Mouse (Mus musculus) layer of hippocampus, adult 8-10 months (tissue): ENCODE data around the gene Adck1. TPM values are rescaled to one million over a fixed set of nuclear protein-coding genes. Genes with fewer than 3 reads are reported as not detected.
"Not testable (repeated sequence)": the region's sequence is repeated elsewhere in the genome, so short reads cannot be mapped to it uniquely, and the experiment has no call there.

Experiments used
- DNase-seq, 2 experiments: peaks; one replicate each; pipeline ENCODE4 v3.0.0; 2022; ENCODE audit warnings: low spot score in 2 of 2
- total RNA-seq, 4 experiments: library from RNA; stranded (reverse); gene quantifications; 2 replicates each; pipeline ENCODE4 v1.2.4; 2022

The Adck1 gene
- total RNA-seq, 4 experiments from 2014 or later, result 35.2 to 40.0 (median 35.5) TPM

DNA sequence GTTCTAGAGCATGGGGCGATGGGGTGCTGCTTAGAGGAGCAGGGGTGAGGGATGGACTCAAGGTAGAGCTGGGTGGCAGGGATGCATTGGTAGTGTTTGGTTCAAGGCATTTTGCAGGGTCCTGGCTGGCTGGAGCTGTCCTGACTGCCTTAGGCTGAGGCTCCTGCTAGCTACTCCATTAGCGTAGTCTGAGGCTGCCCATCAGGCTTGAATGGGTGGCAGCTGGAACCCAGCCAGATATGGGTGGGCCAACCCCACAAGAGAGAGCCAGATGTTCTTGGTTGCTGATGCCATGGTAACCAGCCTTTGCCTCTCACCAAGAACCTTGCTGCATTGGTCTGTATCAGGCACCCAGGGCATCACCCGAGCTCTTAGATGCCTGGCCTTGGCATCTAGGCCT is 66.6 kb downstream of the Adck1 start:
- no peak for DNase-seq

DNA sequence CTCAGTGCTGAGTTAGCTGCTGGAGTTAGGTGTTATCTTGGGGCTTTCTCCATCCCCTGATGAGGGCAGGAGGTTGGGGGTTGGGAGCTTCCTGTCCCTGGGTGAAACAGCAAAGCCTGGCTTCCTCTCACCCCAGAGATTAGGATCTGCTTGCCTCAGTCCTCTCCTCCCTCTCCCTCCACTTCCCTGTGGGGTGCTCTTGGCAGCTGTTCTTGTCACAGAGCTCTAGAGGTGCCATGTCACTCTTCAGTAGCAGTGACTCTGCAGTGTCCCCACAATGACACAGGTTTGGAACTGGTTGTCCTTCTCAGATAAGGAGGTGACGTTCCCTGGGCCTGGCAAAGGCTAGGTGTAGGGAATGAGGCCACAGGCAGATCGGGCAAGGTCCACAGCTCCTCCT is 68.4 kb downstream of the Adck1 start:
- DNase-seq, result no peak

DNA sequence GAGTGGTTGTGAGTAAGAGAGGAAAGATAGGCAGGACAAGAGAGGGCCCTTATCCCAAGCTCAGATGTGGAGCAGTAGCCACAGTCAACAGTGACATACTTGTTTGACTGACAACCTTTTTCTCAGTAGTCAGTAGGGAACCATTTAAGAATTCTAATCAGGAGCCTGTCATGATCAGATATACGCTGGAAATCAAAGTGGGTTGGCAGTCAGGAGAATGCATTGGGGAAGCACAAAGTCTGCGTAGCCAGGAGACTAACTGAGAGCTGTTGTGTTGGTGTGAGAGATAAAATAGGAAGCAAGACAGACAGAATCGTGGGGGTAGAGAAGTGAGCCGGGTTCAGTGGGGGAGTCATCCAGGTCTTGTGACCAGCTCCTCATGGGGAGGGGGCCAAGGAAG is 71.9 kb downstream of the Adck1 start:
- DNase-seq, result no peak

DNA sequence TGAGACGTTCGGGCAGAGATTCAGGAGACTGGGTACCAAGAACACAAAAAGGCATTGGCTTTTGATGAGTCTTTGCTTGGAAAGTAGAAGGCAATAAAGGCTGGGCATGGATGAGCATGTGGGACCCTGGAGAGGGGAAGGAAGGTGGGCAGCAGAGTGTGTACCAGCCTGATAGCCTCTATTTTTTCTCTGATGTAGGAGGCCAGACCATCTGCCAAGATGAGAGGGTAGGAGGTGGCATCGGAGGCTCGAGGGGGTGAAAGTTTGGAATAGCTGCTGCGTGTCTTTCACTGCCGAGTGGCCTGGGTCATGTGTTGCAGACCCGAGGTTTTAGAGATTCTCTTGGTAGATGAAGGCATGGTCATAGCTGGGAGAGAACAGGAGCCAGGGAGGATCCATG is 72.8 kb downstream of the Adck1 start:
- no peak for DNase-seq

DNA sequence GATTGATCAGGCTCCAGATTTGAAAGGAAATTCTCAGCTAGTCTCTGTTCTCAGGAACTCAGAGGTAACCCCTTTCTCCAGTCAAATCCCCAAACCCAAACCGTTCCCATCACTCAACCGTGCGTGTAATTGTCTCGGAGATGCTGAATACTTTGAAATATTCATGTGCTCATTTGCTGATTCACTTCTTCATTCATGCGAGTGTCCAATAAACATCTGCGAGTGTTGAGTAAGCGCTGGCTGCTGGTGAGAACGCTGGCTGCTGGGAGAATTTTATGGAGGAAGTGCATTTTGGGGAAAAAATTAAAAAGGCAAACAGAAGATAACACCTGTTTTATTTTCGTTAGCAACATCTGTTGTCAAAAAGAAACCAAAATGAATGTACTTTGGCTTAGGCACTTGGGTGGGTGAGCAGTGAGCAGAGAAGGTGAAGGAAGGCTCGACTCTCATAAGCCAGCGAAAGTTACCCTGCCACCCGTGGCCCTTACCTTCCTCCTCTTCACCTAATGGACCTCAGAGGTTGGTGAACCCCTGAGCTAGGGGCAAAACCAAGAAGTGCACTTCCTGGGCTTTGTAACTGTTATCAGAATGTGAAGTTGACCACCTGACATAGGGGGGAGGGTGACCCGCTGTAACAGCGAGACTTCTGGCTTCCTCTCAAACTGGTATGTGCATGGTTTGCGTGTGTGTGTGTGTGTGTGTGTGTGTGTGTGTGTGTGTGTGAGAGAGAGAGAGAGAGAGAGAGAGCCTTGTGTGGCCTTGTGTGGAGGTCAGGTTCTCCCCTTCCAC is 76.8 kb downstream of the Adck1 start:
- no peak for DNase-seq

DNA sequence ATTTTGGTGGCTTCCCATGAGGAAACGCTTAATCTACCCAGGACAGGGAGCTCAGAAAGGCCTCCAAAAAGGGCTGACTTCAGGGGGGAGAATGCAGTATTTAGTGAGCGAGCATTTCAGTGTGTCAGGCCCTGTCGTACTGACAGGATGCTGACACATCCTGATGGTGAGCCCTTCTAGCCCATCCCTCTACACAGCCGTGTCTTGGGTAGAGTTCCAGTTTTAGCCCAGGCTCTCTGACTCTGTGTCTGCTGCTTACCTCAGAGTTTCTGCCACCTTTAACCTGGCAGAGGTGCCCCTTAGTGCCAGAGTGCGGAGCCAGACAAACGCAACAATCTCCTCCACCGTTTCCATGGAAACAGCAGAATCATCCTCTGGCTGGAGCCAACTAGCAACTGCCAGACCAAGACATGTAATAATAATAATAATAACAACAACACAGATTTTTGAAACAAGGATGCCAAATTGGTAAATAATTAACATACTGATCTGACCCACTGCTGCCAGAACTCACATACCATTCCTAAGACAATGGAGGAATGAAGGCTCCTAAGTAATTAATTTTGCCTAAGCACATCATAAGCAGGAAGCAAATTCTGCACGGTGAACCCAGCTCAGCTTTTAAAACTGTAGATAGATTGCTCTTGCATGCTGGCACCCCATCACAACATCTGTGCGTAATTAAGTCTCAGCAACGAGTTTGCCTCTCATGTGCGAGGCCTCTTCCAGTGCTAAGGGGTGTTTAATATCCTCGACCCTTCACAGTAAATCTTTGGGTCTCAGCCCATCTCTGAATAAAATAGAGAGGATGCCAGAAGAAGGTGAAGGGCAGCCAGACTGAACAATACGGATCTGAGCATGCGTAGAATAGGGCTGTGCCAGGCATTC is 81.8 kb downstream of the Adck1 start:
- DNase-seq, result no peak

DNA sequence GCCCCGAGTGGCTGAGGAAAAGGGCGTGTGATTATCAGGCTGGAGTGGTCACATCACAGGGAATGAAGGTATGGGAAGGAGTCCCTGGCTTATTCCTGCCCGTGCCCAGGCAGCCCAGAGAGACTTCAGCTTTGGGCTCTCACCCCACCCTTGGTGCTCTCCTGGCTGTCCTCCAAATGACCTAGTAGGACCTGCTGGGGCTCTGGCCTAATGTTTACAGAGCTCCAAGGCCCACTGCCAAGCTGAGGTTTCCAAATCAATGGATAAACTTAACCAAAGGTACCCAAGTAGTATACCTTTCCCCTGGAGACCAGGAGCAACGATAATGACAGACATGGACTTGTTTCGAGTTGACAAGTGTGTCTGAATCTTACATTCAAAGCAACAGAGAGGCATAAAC is 83.7 kb downstream of the Adck1 start:
- no peak for DNase-seq

DNA sequence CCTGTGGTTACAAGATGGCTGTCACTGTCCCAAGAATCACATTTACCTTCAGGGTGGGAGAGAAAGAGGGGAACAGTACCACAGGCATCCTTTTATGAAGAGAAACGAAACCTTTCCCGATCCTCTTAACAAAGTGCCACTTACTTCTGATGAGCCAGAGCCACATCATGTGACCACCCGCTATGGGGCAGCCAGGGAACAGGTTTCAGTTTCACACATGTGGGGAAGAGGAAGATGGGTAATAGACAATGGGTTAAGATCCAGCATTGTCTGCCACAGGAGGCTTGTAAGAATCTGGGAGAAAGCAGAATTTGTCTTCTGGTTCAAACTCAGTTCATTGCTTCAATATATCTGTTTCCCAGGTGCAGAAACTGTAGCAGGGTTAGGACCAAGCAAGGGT is 85.1 kb downstream of the Adck1 start:
- no peak for DNase-seq

DNA sequence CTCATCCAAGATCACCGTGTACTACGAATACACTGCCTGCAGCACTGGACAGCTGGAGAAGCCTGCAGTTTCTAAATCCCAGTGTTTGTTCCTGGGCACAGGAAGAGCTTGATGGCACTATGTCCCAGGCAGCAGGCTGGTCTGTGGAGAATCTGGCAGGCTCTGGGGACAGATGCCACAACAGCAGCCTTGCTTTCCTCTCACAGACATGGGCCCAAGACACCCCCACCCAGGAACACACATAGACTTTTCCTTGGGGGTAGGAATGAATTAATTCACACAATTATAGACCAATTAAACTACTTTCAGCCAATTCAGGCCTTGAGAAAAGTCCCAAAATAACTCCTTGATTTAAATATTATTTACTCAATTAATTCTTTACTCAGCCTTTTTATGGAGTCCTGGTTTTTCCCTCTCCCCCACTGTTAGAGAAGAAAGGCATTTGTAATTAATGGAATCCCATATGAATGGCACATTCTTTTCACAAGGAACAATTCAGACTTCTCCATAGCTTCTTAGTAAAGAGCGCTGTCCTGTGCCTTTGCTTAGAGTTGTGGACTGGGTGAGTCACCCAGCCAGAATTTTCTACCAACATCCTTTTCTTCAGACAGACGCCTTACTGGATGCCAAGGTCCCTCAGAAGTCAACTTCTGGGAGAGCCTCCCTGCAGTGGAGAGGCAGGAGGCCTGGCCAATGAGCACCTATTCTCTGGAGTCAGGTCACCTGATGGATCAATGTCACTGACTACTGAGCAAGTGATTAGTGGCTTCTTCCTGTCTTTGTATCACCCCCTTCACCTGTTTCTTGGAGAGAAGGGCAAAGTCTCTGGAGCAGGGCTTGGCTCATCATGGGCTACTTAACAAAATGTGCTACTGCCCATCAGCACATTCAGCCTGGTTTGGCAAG is 90.6 kb downstream of the Adck1 start:
- no peak for DNase-seq

DNA sequence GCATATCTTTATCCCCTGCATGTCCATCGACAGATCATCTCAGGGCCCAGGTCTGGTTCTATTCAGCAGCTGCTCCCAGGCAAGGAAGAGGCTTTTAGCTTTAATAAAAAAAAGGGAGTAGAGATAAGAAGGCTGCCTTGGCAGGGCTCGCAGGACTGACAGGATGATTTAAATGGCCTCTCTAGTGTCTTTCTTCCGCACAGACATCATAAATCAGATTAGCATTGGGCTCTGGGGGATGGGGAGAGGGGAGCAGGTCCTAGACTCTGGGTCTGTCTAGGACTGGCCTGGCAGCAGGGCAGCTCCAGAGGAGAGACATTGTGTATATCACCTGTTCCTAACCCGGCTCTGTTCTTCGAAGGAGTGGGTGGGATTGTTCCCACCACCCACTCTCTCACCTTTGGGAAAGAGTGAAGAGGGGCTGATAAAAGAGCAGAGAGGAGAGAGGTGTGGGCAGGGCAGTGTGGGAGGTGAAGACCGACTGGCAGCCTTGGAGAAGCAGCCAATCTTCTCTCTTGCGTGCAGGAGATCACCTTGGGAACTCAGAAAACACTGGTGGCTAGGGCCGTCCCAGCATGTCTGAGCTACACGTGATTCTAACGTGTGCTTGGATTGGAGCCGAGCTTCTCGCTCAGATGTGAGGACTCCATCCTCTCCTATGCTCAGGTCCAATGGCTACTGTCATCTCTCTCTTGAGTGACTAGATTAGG is 94.5 kb downstream of the Adck1 start:
- no peak for DNase-seq

DNA sequence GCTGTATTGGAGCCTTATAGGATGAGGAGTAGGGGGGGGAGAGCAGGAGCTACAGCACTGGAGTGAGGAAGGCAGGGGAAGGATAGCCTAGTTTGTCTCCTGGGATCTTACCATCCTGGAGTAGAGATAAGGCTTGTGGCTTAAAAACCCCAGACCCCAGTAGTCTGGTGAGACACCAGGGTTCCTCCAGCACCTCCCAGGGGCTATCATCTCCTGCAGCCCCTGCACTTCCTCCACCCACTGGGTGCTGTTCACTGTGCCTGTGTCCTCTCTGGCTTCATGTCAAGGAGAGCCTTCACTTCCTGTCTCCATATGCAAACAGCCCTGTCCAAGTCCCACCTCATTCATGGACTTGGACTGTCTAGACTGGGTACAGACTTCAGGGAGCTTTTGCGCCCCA is 96.7 kb downstream of the Adck1 start:
- DNase-seq, result no peak

DNA sequence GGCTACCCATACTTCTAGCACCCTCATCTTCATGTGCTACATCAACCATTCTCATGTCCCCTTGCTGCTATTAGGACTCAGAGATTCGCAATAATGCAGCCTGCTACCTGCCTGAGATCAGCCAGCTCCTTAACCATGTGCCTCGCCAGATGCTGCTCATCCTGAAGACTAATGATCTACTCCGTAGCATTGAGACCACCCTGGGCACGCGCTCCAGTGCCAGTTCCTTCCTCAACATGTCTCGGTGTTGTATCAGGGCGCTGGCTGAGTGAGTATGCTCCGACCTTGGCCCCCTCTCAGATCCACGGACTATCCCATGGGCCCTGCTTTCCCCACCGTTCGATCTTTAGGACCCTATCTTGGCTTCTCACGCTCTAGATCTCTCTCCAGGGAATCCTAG is 98.6 kb downstream of the Adck1 start:
- no peak for DNase-seq

DNA sequence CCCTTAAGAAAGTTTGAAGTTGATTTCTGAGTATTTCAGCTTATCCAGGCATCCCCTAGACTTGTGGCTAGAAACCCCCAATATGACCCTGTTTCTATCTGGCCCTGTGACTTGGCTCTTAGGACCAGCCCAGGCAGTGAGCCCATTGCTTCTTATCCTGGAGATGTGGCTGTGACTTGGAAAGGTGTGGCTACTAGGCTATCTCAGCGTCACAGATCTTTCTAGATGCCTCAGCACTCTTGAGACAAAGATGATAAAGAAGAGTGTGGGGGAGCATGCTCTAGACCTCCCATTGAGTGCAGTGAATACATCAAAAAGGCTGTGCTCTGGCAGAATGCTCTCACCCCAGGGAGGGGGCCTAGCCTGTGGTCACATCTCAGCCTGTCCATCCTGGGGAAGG is 99.1 kb downstream of the Adck1 start:
- no peak for DNase-seq

DNA sequence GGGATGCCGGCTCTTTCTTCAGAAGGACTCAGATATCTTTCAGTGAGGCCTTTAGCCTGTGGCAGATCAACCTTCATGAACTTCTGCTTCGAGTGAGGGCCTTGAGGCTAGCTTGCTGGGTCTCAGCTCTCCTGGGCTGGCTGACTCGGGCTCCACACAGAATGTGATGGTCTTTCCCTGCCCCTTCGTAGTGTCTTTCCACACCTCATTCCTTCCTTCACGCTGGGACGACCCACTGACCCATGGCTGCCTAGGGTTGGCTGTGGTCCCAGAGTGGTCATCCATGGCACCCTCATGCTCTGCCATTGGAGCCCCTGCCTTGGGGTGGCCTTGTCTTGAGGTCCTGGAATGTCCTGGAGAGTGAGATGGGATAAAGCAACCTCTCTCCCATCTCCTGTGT is 100.7 kb downstream of the Adck1 start:
- no peak for DNase-seq

DNA sequence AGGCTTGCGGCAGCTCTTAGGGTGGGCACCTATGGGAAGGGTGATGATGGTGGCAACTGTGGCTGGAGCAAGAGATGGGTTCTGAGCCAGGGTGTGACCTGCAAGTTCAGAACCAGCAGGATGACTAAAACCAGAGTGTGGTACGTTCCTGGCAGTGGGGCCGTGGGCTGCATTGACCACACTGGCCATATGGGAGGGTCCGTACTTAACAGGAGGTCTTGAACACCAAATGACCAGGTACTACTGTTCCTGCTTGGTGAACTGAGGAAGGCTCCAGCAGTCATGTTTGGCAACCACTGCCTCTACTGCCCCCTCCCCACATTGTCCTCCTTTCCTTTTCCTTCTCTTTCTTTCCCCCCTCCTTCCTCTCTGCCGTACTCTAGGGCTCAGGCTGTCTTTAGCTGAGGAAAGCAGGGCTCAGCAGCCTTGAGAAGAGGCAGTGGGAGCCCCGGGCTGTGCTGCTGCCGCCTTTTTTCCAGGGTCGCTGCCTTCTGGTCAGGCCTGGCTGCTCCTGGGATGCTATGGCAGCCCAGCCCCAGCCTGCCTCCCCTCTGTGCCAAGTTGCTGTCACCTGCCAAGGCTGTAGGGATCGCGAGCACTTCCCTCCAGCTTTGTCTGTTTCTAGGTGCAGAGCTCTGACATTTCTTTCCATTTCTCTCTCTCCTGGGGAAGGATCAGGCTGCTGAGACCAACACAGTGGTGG is 103.4 kb downstream of the Adck1 start:
- no peak for DNase-seq

DNA sequence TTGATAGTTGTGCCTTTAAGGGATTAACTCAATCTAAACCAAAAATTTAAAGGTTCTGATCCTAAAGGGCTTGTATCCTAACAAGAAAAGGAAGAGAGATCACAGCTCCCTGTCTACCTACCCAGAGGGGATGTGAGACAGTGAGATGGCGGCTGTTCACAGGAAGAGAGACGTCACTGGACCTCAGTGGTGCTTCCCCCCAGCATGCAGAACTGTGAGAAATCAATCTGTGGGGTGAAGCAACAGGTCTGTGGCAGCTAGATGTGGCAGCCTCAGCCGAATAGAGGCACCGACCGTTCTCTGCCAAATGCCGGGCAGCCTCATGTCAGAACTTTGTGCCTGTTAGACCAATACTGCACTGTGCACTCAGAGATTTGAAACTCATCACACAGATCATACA is 106.4 kb downstream of the Adck1 start:
- no peak for DNase-seq

DNA sequence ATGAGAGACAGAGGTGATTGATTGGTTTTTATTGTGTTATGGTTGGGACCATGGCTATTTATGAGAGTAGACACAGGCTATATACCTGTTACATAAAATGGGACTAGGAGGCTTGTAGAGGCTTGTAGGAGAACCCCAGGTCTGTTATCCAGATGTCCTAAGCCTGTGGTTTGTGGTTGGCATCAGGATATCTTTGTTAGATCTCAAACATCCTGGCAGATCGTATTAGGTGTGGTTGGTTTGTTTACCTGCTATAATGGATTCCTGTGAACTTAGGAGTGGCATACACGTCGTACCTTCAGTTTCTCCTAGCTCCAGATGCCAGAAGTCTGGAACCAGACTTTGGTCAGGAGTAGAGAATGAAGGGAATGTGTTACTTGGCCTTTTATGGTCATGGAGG is 106.9 kb downstream of the Adck1 start:
- DNase-seq, result no peak

DNA sequence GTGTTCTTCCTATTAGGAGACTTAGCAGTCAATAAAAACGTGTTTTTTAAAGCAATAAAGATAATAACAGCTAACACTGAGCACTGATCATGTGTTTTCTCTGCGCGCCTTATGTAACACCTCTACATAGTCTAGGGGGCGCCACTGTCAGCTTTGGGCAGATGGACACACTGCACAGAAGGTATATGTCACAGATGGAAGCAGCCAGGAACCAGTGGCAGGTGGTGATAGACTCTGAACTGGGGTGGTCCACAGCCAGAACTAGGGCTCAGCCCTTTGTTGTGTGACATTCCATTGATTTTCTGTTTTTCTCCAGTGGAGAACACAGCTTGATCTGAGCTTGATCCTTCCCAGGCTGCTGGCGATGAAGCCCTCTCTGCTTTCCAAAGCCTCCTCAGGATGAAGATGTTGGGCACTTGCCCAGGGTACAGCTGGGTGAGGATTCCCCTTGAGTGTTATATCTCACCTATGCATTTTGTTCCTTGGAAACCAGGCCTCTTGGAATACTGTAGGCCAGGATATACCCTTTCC is 107.6 kb downstream of the Adck1 start:
- DNase-seq, result no peak

DNA sequence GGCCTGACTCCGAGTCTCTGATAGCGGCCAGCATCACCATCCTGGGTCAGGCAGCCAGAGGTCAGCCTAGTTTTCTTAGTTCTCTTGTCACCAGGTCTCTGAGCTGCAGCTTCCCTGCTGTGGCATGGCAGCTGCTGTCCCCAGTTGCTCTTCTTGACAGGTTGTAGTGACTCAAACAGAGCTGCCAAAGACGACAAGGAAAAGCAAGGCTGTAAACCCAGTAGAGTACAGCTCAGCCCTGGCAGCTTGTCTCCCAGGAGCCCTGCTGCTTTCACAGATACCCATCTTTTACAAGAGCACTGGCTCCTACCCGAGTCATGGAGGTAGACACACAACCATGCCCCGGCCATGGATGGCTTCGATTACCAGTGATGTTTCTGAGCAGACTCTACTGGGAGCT is 108.3 kb downstream of the Adck1 start:
- no peak for DNase-seq

DNA sequence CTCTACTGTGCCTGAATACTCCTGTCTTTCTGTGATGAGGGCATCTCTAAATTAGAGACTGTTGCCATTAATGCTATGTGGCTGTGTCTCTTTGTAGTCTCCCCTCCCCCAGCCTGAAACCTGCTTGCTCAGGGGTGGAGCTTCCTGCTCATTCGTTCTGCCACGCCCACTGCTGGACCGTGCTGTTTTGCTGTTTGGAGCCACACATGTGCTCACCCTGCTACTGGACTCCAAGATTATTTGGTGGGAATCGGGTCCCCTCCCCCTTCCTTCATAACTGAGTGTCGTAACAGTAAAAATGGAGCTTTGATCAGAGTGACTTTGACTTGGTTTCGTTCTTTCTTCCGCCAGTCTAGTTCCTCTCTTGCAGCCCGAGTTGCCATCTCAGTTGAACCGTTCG is 111.5 kb downstream of the Adck1 start:
- not testable (repeated sequence) for DNase-seq
